Mouse (Mus musculus) megakaryocyte, embryonic 14.5 days (primary cell): Measurements from ENCODE around the gene Pdk4. TPM values are rescaled to one million over a fixed set of nuclear protein-coding genes. Genes with fewer than 3 reads are reported as not detected.

ENCODE experiments used
- H3K27me3 ChIP-seq: replicated peaks from 2 replicates; pipeline ENCODE3; 2012; ENCODE audit warnings: inconsistent platforms
- H3K36me3 ChIP-seq: replicated peaks from 2 replicates; pipeline ENCODE3; 2012; ENCODE audit warnings: low read length, inconsistent platforms, mixed read lengths
- H3K4me1 ChIP-seq: 2 replicates; pipeline ENCODE4 v1.6.1; 2012; ENCODE audit warnings: inconsistent platforms
- H3K4me3 ChIP-seq: replicated peaks from 2 replicates; pipeline ENCODE3; 2012; ENCODE audit warnings: moderate library complexity, mild to moderate bottlenecking, inconsistent platforms
- H3K9me3 ChIP-seq: 2 replicates; pipeline ENCODE4 v1.6.1; 2012; ENCODE audit warnings: inconsistent platforms
- FLI1 ChIP-seq: IDR thresholded peaks from 2 replicates; pipeline ENCODE4 v1.6.1; 2012; ENCODE audit warnings: low read length, inconsistent platforms, mixed read lengths
- GATA1 ChIP-seq: IDR thresholded peaks from 3 replicates; pipeline ENCODE4 v1.6.1; 2012; ENCODE audit warnings: mixed read lengths, low read length, inconsistent platforms, borderline replicate concordance
- polyA plus RNA-seq: library from polyadenylated mRNA; stranded (reverse); fragments of >175 nt; gene quantifications from 2 replicates; pipeline ENCODE4 v1.2.3, GENCODE M21; 2012; ENCODE audit warnings: low replicate concordance; ENCODE audit not compliant: insufficient read depth

Gene Pdk4
- polyA plus RNA-seq, 1 experiment, result not detected

GRCm38 (mm10) chr6:5448396-5448795 is 47.7 kb downstream of the Pdk4 start:
- no peaks in the 10 kb centered on the region for H3K36me3 ChIP-seq
- no peak for TF ChIP-seq FLI1
- no peak for TF ChIP-seq GATA1
- no peaks in the 10 kb centered on the region for H3K9me3 ChIP-seq
- H3K4me1 ChIP-seq, result no peaks in the 10 kb centered on the region
- peaks cover 2% of the 10 kb centered on the region for H3K27me3 ChIP-seq
- no peak overlapping the region for H3K4me3 ChIP-seq

- Histone ChIP-seq H3K4me3 (no peak overlapping the region), H3K36me3 (no peaks in the 10 kb centered on the region), H3K4me1 (peaks cover 5% of the 10 kb centered on the region; the same call in 1 of the 2 replicates), H3K27me3 (peaks cover 4% of the 10 kb centered on the region), H3K9me3 (no peaks in the 10 kb centered on the region)
- TF ChIP-seq FLI1, result no peak
- no peak for TF ChIP-seq GATA1
These were observed 48.6 kb downstream of the Pdk4 start for GRCm38 (mm10) chr6:5447546-5447945.

- Histone ChIP-seq H3K4me1 (peaks cover 5% of the 10 kb centered on the region; the same call in 1 of the 2 replicates), H3K36me3 (no peaks in the 10 kb centered on the region), H3K27me3 (peaks cover 4% of the 10 kb centered on the region), H3K4me3 (no peak overlapping the region), H3K9me3 (no peaks in the 10 kb centered on the region)
- TF ChIP-seq FLI1, result no peak
- no peak for TF ChIP-seq GATA1
These were observed 49.1 kb downstream of the Pdk4 start for GRCm38 (mm10) chr6:5447013-5447412.

GRCm38 (mm10) chr6:5444331-5444898 is 51.7 kb downstream of the Pdk4 start:
- Histone ChIP-seq H3K36me3 (no peaks in the 10 kb centered on the region), H3K4me1 (peaks cover 5% of the 10 kb centered on the region; the same call in 1 of the 2 replicates), H3K9me3 (no peaks in the 10 kb centered on the region), H3K4me3 (no peak overlapping the region), H3K27me3 (peaks cover 4% of the 10 kb centered on the region)
- TF ChIP-seq GATA1, result no peak
- no peak for TF ChIP-seq FLI1

GRCm38 (mm10) chr6:5443104-5443863 is 52.8 kb downstream of the Pdk4 start:
- Histone ChIP-seq H3K36me3 (no peaks in the 10 kb centered on the region), H3K9me3 (no peaks in the 10 kb centered on the region), H3K4me1 (peaks cover 5% of the 10 kb centered on the region; the same call in 1 of the 2 replicates), H3K27me3 (peaks cover 4% of the 10 kb centered on the region), H3K4me3 (no peak overlapping the region)
- no peak for TF ChIP-seq FLI1
- no peak for TF ChIP-seq GATA1

GRCm38 (mm10) chr6:5442316-5443085 is 53.6 kb downstream of the Pdk4 start:
- H3K9me3 ChIP-seq, result no peaks in the 10 kb centered on the region
- no peak for TF ChIP-seq FLI1
- no peak for TF ChIP-seq GATA1
- peaks cover 5% of the 10 kb centered on the region; the same call in 1 of the 2 replicates for H3K4me1 ChIP-seq
- peak overlapping the region; percentile 53 for H3K4me3 ChIP-seq
- no peaks in the 10 kb centered on the region for H3K36me3 ChIP-seq
- peaks cover 4% of the 10 kb centered on the region for H3K27me3 ChIP-seq

GRCm38 (mm10) chr6:5441221-5441620 is 54.9 kb downstream of the Pdk4 start:
- H3K4me3 ChIP-seq, result no peak overlapping the region
- H3K9me3 ChIP-seq, result no peaks in the 10 kb centered on the region
- TF ChIP-seq GATA1, result no peak
- TF ChIP-seq FLI1, result no peak
- H3K36me3 ChIP-seq, result no peaks in the 10 kb centered on the region
- H3K4me1 ChIP-seq, result peaks cover 5% of the 10 kb centered on the region; the same call in 1 of the 2 replicates
- H3K27me3 ChIP-seq, result peaks cover 4% of the 10 kb centered on the region

GRCm38 (mm10) chr6:5437757-5438156 is 58.4 kb downstream of the Pdk4 start:
- TF ChIP-seq GATA1 (no peak), FLI1 (no peak)
- H3K27me3 ChIP-seq, result no peaks in the 10 kb centered on the region
- H3K4me1 ChIP-seq, result peaks cover 3% of the 10 kb centered on the region; the same call in 1 of the 2 replicates
- H3K9me3 ChIP-seq, result no peaks in the 10 kb centered on the region
- H3K36me3 ChIP-seq, result no peaks in the 10 kb centered on the region
- no peak overlapping the region for H3K4me3 ChIP-seq

- Histone ChIP-seq H3K36me3 (no peaks in the 10 kb centered on the region), H3K9me3 (no peaks in the 10 kb centered on the region), H3K4me3 (no peak overlapping the region), H3K4me1 (no peaks in the 10 kb centered on the region), H3K27me3 (no peaks in the 10 kb centered on the region)
- no peak for TF ChIP-seq GATA1
- TF ChIP-seq FLI1, result no peak
These were observed 62.2 kb downstream of the Pdk4 start for GRCm38 (mm10) chr6:5433887-5434286.

Other genes starting within 250 kb of the Pdk4 start
- gene Pon3, start 240.0 kb downstream of the Pdk4 start, polyA plus RNA-seq, result 1.5 and 2.2 TPM in 2 replicates
- 10.8 and 24.3 TPM in 2 replicates for gene Pon2, start 197.9 kb downstream of the Pdk4 start, polyA plus RNA-seq
- not detected in 2 replicates for gene Asb4, start 112.9 kb downstream of the Pdk4 start, polyA plus RNA-seq
- 1.6 TPM in 1 of 2 replicates, not detected in the other for gene Dync1i1, start 229.3 kb upstream of the Pdk4 start, polyA plus RNA-seq